Mouse (Mus musculus) kidney, adult 11 months (tissue): ENCODE measurements around the gene 1810010H24Rik.
"Not testable (repeated sequence)": the region's sequence is repeated elsewhere in the genome, so short reads cannot be mapped to it uniquely, and the experiment has no call there.

Source experiments
- DNase-seq: peaks from one replicate; pipeline ENCODE4 v3.0.0; 2022

Gene 1810010H24Rik

GRCm38 (mm10) chr11:107045546-107045945, 20.1 kb downstream of the 1810010H24Rik start:
- no peak for DNase-seq

GRCm38 (mm10) chr11:107046766-107047620, 21.5 kb downstream of the 1810010H24Rik start:
- DNase-seq, result no peak

GRCm38 (mm10) chr11:107054870-107055269, 29.4 kb downstream of the 1810010H24Rik start:
- DNase-seq, result no peak

- no peak for DNase-seq
Measured at GRCm38 (mm10) chr11:107057391-107057790, 31.9 kb downstream of the 1810010H24Rik start.

- not testable (repeated sequence) for DNase-seq
Measured at GRCm38 (mm10) chr11:107059634-107060033, 34.2 kb downstream of the 1810010H24Rik start.

GRCm38 (mm10) chr11:107060941-107061340, 35.5 kb downstream of the 1810010H24Rik start:
- DNase-seq, result no peak

GRCm38 (mm10) chr11:107063067-107063466, 37.6 kb downstream of the 1810010H24Rik start:
- no peak for DNase-seq

GRCm38 (mm10) chr11:107064590-107064989, 39.1 kb downstream of the 1810010H24Rik start:
- no peak for DNase-seq

- DNase-seq, result peak; percentile 26
Measured at GRCm38 (mm10) chr11:107065216-107065785, 39.8 kb downstream of the 1810010H24Rik start.
